Mouse (Mus musculus): ENCODE data around the gene Snx11.

- peak; percentile 20 for TF ChIP-seq POLR2A (IDR thresholded peaks at IDR 0.05; ENCODE audit: insufficient read length, low read depth)
- no peak for TF ChIP-seq MAX (IDR thresholded peaks at IDR 0.05; ENCODE audit: low read depth)
- no peak for TF ChIP-seq MYOG (IDR thresholded peaks at IDR 0.05; ENCODE audit: control insufficient read depth in 1 of 3, insufficient read depth in 1 of 3, insufficient read length in 2 of 3, low read depth in 2 of 3)
- no peak for TF ChIP-seq REST (IDR thresholded peaks at IDR 0.05; ENCODE audit: insufficient read depth, insufficient read length)
- TF ChIP-seq CEBPB (IDR thresholded peaks at IDR 0.05; ENCODE audit: insufficient read depth, poor library complexity, severe bottlenecking), result no peak
- TF ChIP-seq USF1 (IDR thresholded peaks at IDR 0.05; ENCODE audit: low read depth), result no peak
Observed at GRCm38 (mm10) chr11:96809562-96810235, 32.3 kb upstream of the Snx11 start.

All from myocyte (in vitro differentiated cells).